In genomic region chr17:31529314-31529713, GRCm38 (mm10) we compare ENCODE assay signal across 8 mouse cellular contexts. TPM values are rescaled to one million over a fixed set of nuclear protein-coding genes. Genes with fewer than 3 reads are reported as not detected.
A peak's percentile ranks its signal among the peaks of the same experiment; 100 is the strongest.
DNase-seq lines count a peak whose midpoint lies in the region; ATAC-seq and TF ChIP-seq lines count a peak whose summit lies in the region.

No protein-coding gene starts in this region.

- in situ Hi-C loops in CH12.LX (cut with MboI; ENCODE audit: low pct_ligation_motif_present, low pct_unique_long_range_greater_than_20kb, low sequenced_read_pairs): no loop called here

- no peak overlapping the region for H3K27ac ChIP-seq in CH12.LX (ENCODE audit: insufficient read depth, low read depth)
- H3K27ac ChIP-seq in kidney, embryonic 14.5 days (ENCODE audit: low read depth, low read length): no peak overlapping the region
- no peak overlapping the region for H3K27ac ChIP-seq in midbrain, embryonic 15.5 days

- no peaks in the 10 kb centered on the region for H3K27me3 ChIP-seq in CH12.LX (replicated peaks)
- H3K27me3 ChIP-seq in kidney, embryonic 14.5 days (ENCODE audit: control insufficient read depth, insufficient read depth, low read length): no peaks in the 10 kb centered on the region
- H3K27me3 ChIP-seq in midbrain, embryonic 15.5 days (replicated peaks): no peaks in the 10 kb centered on the region

- peak overlapping the region; percentile 25; the same call in 1 of the 2 replicates for H3K4me2 ChIP-seq in CH12.LX (ENCODE audit: insufficient read depth, low read depth, poor library complexity, severe bottlenecking)
- no peak overlapping the region; the same call in 1 of the 2 replicates for H3K4me2 ChIP-seq in kidney, embryonic 14.5 days (replicated peaks; ENCODE audit: low read depth, low read length)
- peak overlapping the region; percentile 15; the same call in 1 of the 2 replicates for H3K4me2 ChIP-seq in midbrain, embryonic 15.5 days

- no peak for ATAC-seq in kidney, embryonic 14.5 days (ENCODE audit: low FRiP score, low TSS enrichment)
- peak; percentile 54; the same call in 1 of the 2 replicates for ATAC-seq in midbrain, embryonic 15.5 days (replicated peaks)

- H3K79me2 ChIP-seq in CH12.LX (replicated peaks; ENCODE audit: control insufficient read depth, extremely low read depth, insufficient read depth, poor library complexity, severe bottlenecking): peaks cover 8% of the 10 kb centered on the region; the same call in 1 of the 2 replicates

- peak; percentile 41; the same call in 1 of the 2 replicates for TF ChIP-seq POLR2A in CH12.LX (IDR thresholded peaks at IDR 0.05; ENCODE audit: low read depth, low read length)

- peaks cover 0 to 23% of the 10 kb centered on the region in 2 experiments; a peak in 2 of 4 replicates for H3K4me1 ChIP-seq in CH12.LX (ENCODE audit: control insufficient read depth in 1 of 2, insufficient read depth in 2 of 2)
- H3K4me1 ChIP-seq in kidney, embryonic 14.5 days (ENCODE audit: control insufficient read depth, insufficient read depth, low read length): no peaks in the 10 kb centered on the region
- peaks cover 5% of the 10 kb centered on the region for H3K4me1 ChIP-seq in midbrain, embryonic 15.5 days

- TF ChIP-seq EP300 in CH12.LX (IDR thresholded peaks at IDR 0.05; ENCODE audit: low read length): no peak

- peak; percentile 70 for TF ChIP-seq RAD21 in CH12.LX (IDR thresholded peaks at IDR 0.05; ENCODE audit: low read depth, low read length)

- dilution Hi-C loops in CH12.LX (cut with MboI; ENCODE audit: extremely low pct_ligation_motif_present, extremely low pct_unique_long_range_greater_than_20kb, low sequenced_read_pairs): no loop called here

- peaks cover 42 to 77% of the 10 kb centered on the region in 2 experiments for H3K36me3 ChIP-seq in CH12.LX (replicated peaks in 1 of 2; ENCODE audit: control insufficient read depth in 1 of 2, insufficient read depth in 1 of 2, low read length in 1 of 2)
- H3K36me3 ChIP-seq in kidney, embryonic 14.5 days (ENCODE audit: control insufficient read depth, insufficient read depth, low read length): peaks cover 38% of the 10 kb centered on the region
- peaks cover 30% of the 10 kb centered on the region; the same call in 1 of the 2 replicates for H3K36me3 ChIP-seq in midbrain, embryonic 15.5 days (replicated peaks)

- 25% methylated on average over 15 of the region's 15 CpGs for WGBS in kidney, embryonic 14.5 days
- whole genome bisulfite sequencing in midbrain, embryonic 15.5 days: 26% methylated on average over 15 of the region's 15 CpGs

- peak overlapping the region in 1 of 3 experiments; percentile 30 for H3K4me3 ChIP-seq in CH12.LX (replicated peaks in 1 of 3; ENCODE audit: low read depth in 2 of 3, low read length in 2 of 3, poor library complexity in 1 of 3)
- H3K4me3 ChIP-seq in kidney, embryonic 14.5 days (ENCODE audit: low read length): peak overlapping the region; percentile 10; the same call in 1 of the 2 replicates
- no peak overlapping the region for H3K4me3 ChIP-seq in midbrain, embryonic 15.5 days

- H3K9ac ChIP-seq in CH12.LX (ENCODE audit: insufficient read depth, low read depth): no peak overlapping the region
- H3K9ac ChIP-seq in kidney, embryonic 14.5 days (ENCODE audit: low read depth, low read length): peak overlapping the region; percentile 8; the same call in 1 of the 2 replicates
- no peak overlapping the region for H3K9ac ChIP-seq in midbrain, embryonic 15.5 days

- TF ChIP-seq CTCF in CH12.LX (conservative IDR thresholded peaks at IDR 0.05 in 1 of 2, IDR thresholded peaks at IDR 0.05 in 1 of 2; ENCODE audit: low read depth in 2 of 2, low read length in 2 of 2): peak in 1 of 2 experiments; percentile 69; a peak in 2 of 4 replicates

- DNase-seq in layer of hippocampus, adult 11-12 months (ENCODE audit: low spot score): peak; percentile 37
- DNase-seq in layer of hippocampus, adult 9-11 months: no peak
- peak; percentile 77 for DNase-seq in CH12.LX (ENCODE audit: extremely low read depth)
- DNase-seq in embryo, embryonic 9.5 days (ENCODE audit: extremely low spot score): peak; percentile 33
- DNase-seq in natural killer cell, adult 2 months (ENCODE audit: low spot score in 2 of 2): no peak
- no peak for DNase-seq in gastrocnemius, adult 18-20 months (ENCODE audit: low spot score)

- no peaks in the 10 kb centered on the region for H3K9me3 ChIP-seq in CH12.LX (replicated peaks; ENCODE audit: low read length)
- H3K9me3 ChIP-seq in kidney, embryonic 14.5 days (ENCODE audit: control insufficient read depth, low read length): no peaks in the 10 kb centered on the region
- no peaks in the 10 kb centered on the region for H3K9me3 ChIP-seq in midbrain, embryonic 15.5 days

TF ChIP-seq in CH12.LX, 34 proteins besides CTCF, POLR2A, EP300 and RAD21:
- no peak for TF ChIP-seq CHD2 (IDR thresholded peaks at IDR 0.05; ENCODE audit: low read length)
- TF ChIP-seq IRF4 (IDR thresholded peaks at IDR 0.05; ENCODE audit: low read depth, low read length): no peak
- no peak for TF ChIP-seq MAZ (IDR thresholded peaks at IDR 0.05; ENCODE audit: low read depth, low read length)
- no peak for TF ChIP-seq UBTF (IDR thresholded peaks at IDR 0.05; ENCODE audit: low read depth, low read length)
- TF ChIP-seq TCF12 (IDR thresholded peaks at IDR 0.05; ENCODE audit: low read depth, low read length): no peak
- no peak for TF ChIP-seq USF2 (conservative IDR thresholded peaks at IDR 0.05; ENCODE audit: low read depth, low read length)
- TF ChIP-seq MEF2A (IDR thresholded peaks at IDR 0.05; ENCODE audit: borderline replicate concordance, low read depth, low read length): no peak
- TF ChIP-seq SMC3 (IDR thresholded peaks at IDR 0.05; ENCODE audit: low read depth, low read length): peak; percentile 56
- no peak for TF ChIP-seq KAT2A (IDR thresholded peaks at IDR 0.05; ENCODE audit: insufficient replicate concordance, low read length)
- no peak for TF ChIP-seq MXI1 (IDR thresholded peaks at IDR 0.05; ENCODE audit: low read depth, low read length)
- TF ChIP-seq ZC3H11A (IDR thresholded peaks at IDR 0.05; ENCODE audit: low read depth, low read length): no peak
- TF ChIP-seq BHLHE40 (IDR thresholded peaks at IDR 0.05; ENCODE audit: low read depth, low read length): peak; percentile 44; the same call in 1 of the 2 replicates
- no peak for TF ChIP-seq JUND (conservative IDR thresholded peaks at IDR 0.05; ENCODE audit: low read depth, low read length)
- no peak for TF ChIP-seq GABPA (IDR thresholded peaks at IDR 0.05; ENCODE audit: insufficient replicate concordance, low read depth, low read length)
- TF ChIP-seq ELF1 (IDR thresholded peaks at IDR 0.05; ENCODE audit: low read depth, low read length): peak; percentile 79
TF ChIP-seq in CH12.LX: peak in this region for 3.

RNA-seq across cellular contexts. Expression of gene Ndufv3, which starts 9.4 kb away (rescaled TPM):
- 357 and 409 TPM in 2 replicates for total RNA-seq in CH12.LX (2012; rRNA removed)
- total RNA-seq in CH12.LX (2014; rRNA removed): 298 and 303 TPM in 2 replicates
- polyA plus RNA-seq in CH12.LX (2012; ENCODE audit: insufficient read length, low read depth): 272 and 292 TPM in 2 replicates
- polyA plus RNA-seq in kidney, embryonic 14.5 days (2014; fragmentation: Nextera tagmentation; extraction: Ambion mirVana): 231 and 270 TPM in 2 replicates
- polyA plus RNA-seq in midbrain, embryonic 15.5 days (2015; fragmentation: Nextera tagmentation; extraction: Ambion mirVana): 426 and 433 TPM in 2 replicates
- total RNA-seq in gastrocnemius, adult 18-20 months (2021): 100 to 1,000 TPM; 469 to 480 TPM

RNA-seq across cellular contexts. Expression of gene Wdr4, which starts 9.5 kb away (rescaled TPM):
- total RNA-seq in CH12.LX (2012; rRNA removed) (56.2 and 72.4 TPM in 2 replicates), CH12.LX (2014; rRNA removed) (48.3 and 49.0 TPM in 2 replicates)
- polyA plus RNA-seq in CH12.LX (2012; ENCODE audit: insufficient read length, low read depth): 51.4 and 61.7 TPM in 2 replicates
- 40.6 and 45.7 TPM in 2 replicates for polyA plus RNA-seq in kidney, embryonic 14.5 days (2014; fragmentation: Nextera tagmentation; extraction: Ambion mirVana)
- polyA plus RNA-seq in midbrain, embryonic 15.5 days (2015; fragmentation: Nextera tagmentation; extraction: Ambion mirVana): 42.2 and 45.3 TPM in 2 replicates
- total RNA-seq in gastrocnemius, adult 18-20 months (2021): 1 to 10 TPM; 4.6 to 7.5 TPM

RNA-seq across cellular contexts. Expression of gene Pknox1, which starts 35.2 kb away (rescaled TPM):
- total RNA-seq in CH12.LX (2012; rRNA removed): 20.5 TPM in 2 replicates
- total RNA-seq in CH12.LX (2014; rRNA removed): 22.3 and 25.7 TPM in 2 replicates
- 15.1 and 16.7 TPM in 2 replicates for polyA plus RNA-seq in CH12.LX (2012; ENCODE audit: insufficient read length, low read depth)
- 27.1 and 44.0 TPM in 2 replicates for polyA plus RNA-seq in kidney, embryonic 14.5 days (2014; fragmentation: Nextera tagmentation; extraction: Ambion mirVana)
- polyA plus RNA-seq in midbrain, embryonic 15.5 days (2015; fragmentation: Nextera tagmentation; extraction: Ambion mirVana): 21.0 and 21.6 TPM in 2 replicates
- total RNA-seq in gastrocnemius, adult 18-20 months (2021): 10 to 100 TPM in 1 of 2 experiments, 1 to 10 TPM in 1; 5.8 to 11.4 TPM

Comparison
In these comparisons a context has a peak if more than half of its experiments do, and no peak if none do; other contexts are left out.
1. DNase-seq: peak in layer of hippocampus, adult 11-12 months (single experiment), CH12.LX (single experiment) and embryo, embryonic 9.5 days (single experiment); none in layer of hippocampus, adult 9-11 months (single experiment), natural killer cell, adult 2 months (0 of 2) and gastrocnemius, adult 18-20 months (single experiment).